Mouse (Mus musculus) neural tube, embryonic 11.5 days (tissue): ENCODE results near the gene Gab3. TPM values are rescaled to one million over a fixed set of nuclear protein-coding genes. Genes with fewer than 3 reads are reported as not detected.
A peak's percentile ranks its signal among the peaks of the same experiment; 100 is the strongest.

Experiments used
- ATAC-seq: fragments of 200-750 bp; cut with Nextera tagmentation; 2 replicates; pipeline ENCODE4 v1.8.0; 2017; ENCODE audit warnings: moderate number of reproducible peaks, mild to moderate bottlenecking, moderate TSS enrichment, moderate library complexity; ENCODE audit not compliant: insufficient read depth, low FRiP score, low TSS enrichment
- DNase-seq: peaks from one replicate; pipeline ENCODE4 v3.0.0-alpha.2; 2015; ENCODE audit warnings: low spot score
- H3K27ac ChIP-seq: fragments of 300-500 bp; sonication (generic); 2 replicates; pipeline ENCODE4 v1.5.1; 2014; ENCODE audit warnings: low read depth, mild to moderate bottlenecking, low read length
- H3K27me3 ChIP-seq: fragments of 300-500 bp; sonication (generic); 2 replicates; pipeline ENCODE4 v1.6.1; 2014; ENCODE audit warnings: mild to moderate bottlenecking, low read length, mixed read lengths; ENCODE audit not compliant: control insufficient read depth, insufficient read depth
- H3K36me3 ChIP-seq: fragments of 300-500 bp; sonication (generic); 2 replicates; pipeline ENCODE4 v1.6.1; 2014; ENCODE audit warnings: mild to moderate bottlenecking, low read length, moderate library complexity, mixed read lengths; ENCODE audit not compliant: control insufficient read depth, insufficient read depth
- H3K4me1 ChIP-seq: fragments of 300-500 bp; sonication (generic); 2 replicates; pipeline ENCODE4 v1.6.1; 2014; ENCODE audit warnings: low read length, mixed read lengths; ENCODE audit not compliant: control insufficient read depth, insufficient read depth
- H3K4me2 ChIP-seq: fragments of 300-500 bp; sonication (generic); 2 replicates; pipeline ENCODE4 v1.6.1; 2014; ENCODE audit warnings: low read depth, mild to moderate bottlenecking, moderate library complexity
- H3K4me3 ChIP-seq: fragments of 300-500 bp; sonication (generic); 2 replicates; pipeline ENCODE4 v1.5.1; 2014; ENCODE audit warnings: low read depth, low read length
- H3K9ac ChIP-seq: fragments of 300-500 bp; sonication (generic); 2 replicates; pipeline ENCODE4 v1.6.1; 2014; ENCODE audit warnings: mild to moderate bottlenecking, low read length
- H3K9me3 ChIP-seq: fragments of 300-500 bp; sonication (generic); 2 replicates; pipeline ENCODE4 v1.6.1; 2016; ENCODE audit warnings: low read length; ENCODE audit not compliant: control insufficient read depth
- WGBS: fragments of 180-500 bp; shearing (Covaris S2); extraction: QIAGEN DNeasy Blood & Tissue Kit; methylation state at CpG from one replicate; pipeline ENCODE4 v1.1.7; 2014; 5-methylcytosine and 5-hydroxymethylcytosine counted together
- polyA plus RNA-seq: library from polyadenylated mRNA; unstranded; fragments of >200 nt; fragmentation: Nextera tagmentation; extraction: Ambion mirVana; gene quantifications from 2 replicates; pipeline ENCODE4 v1.2.1, GENCODE M21; 2014

Gab3 gene
- polyA plus RNA-seq, 1 experiment from 2014 or later, result 1.3 TPM

DNA sequence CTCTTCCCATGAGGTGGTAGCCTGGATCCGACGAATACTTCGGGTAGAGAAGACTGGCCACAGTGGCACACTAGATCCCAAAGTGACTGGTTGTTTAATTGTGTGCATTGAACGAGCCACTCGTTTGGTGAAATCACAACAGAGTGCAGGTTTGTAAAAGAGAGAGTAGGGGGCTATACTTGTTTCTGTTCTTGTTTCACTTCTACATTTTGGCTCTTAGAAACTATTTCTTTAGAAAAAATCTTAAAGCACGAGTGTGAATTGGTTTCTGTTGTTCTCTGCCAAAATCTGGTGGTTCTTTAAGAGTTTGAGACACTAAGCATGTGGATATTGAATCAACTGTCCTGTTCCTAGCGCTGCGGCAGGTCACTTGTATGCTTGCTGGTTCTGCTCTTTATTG is 13.5 kb upstream of the Gab3 start:
- Histone ChIP-seq H3K27ac (no peak overlapping the region), H3K4me1 (no peaks in the 10 kb centered on the region), H3K9me3 (no peaks in the 10 kb centered on the region), H3K27me3 (no peaks in the 10 kb centered on the region), H3K9ac (no peak overlapping the region), H3K4me3 (no peak overlapping the region), H3K4me2 (no peak overlapping the region), H3K36me3 (no peaks in the 10 kb centered on the region)
- DNase-seq, result no peak
- 93% methylated on average over 8 of the region's 8 CpGs for WGBS
- no peak for ATAC-seq

- Histone ChIP-seq H3K4me1 (no peaks in the 10 kb centered on the region), H3K27ac (no peak overlapping the region), H3K9me3 (no peaks in the 10 kb centered on the region), H3K9ac (peak overlapping the region; percentile 50), H3K27me3 (no peaks in the 10 kb centered on the region), H3K36me3 (no peaks in the 10 kb centered on the region), H3K4me3 (peak overlapping the region; percentile 48), H3K4me2 (peak overlapping the region; percentile 51)
- 15% methylated on average over 23 of the region's 23 CpGs for WGBS
- ATAC-seq (0 out of 2 replicates have a peak, but pooled peaks have one; percentile 5), DNase-seq (peak; percentile 11)
Measured at GRCm38 (mm10) chrX:75096163-75096770, 11.0 kb upstream of the Gab3 start.

DNA sequence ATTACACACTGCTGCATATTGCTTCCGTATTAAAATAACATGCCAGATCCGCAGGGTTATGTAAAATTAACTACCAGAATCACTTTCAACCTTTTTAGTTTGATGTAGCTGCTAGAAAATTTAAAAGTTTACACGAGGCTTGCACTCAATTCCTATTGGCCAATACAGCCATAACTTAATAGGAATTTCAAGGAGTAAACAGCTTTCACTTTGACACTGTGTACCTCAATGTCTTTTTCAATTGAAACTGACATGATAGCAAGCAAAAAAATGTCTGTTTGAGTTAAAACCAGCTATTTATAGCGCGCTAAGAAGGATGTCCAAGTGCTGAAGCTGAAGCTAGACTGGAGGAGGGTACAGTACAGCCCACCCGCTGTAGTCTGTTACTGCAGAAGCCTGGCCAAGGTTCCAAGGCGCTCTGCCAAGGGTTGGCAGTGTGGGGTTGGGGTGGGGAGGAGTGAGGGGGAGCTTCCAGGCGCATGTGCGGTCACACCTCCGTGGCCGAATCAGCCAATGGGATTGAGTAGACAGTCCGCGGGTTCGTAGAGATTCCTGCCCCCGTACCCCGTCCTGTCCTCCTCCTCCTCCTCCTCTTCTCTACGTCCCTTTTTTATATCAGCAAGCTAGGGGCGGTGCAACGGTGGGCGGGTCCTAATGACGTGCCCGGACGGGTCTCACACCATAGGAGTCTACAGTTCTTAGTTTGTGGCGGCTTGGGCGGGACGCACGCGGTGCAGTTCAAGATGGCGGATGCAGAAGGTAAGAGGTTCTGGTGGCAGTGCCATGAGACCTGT is 10.3 kb upstream of the Gab3 start, which contains the start of gene Dkc1:
Gene Dkc1, plus strand, starts transcription at position 486 of the 794 bp plus-strand sequence.
- no peaks in the 10 kb centered on the region for H3K9me3 ChIP-seq
- peak within 1 kb of the TSS; percentile 48 for H3K4me3 ChIP-seq
- H3K9ac ChIP-seq, result peak within 1 kb of the TSS; percentile 50
- peak within 1 kb of the TSS; percentile 51 for H3K4me2 ChIP-seq
- ATAC-seq, result peak; percentile 99
- 16% methylated on average over 28 of the region's 29 CpGs for WGBS
- no peak within 1 kb of the TSS for H3K27ac ChIP-seq
- no peaks in the 10 kb centered on the region for H3K27me3 ChIP-seq
- H3K4me1 ChIP-seq, result no peaks in the 10 kb centered on the region
- H3K36me3 ChIP-seq, result no peaks in the 10 kb centered on the region
- DNase-seq, result peak; percentile 89

DNA sequence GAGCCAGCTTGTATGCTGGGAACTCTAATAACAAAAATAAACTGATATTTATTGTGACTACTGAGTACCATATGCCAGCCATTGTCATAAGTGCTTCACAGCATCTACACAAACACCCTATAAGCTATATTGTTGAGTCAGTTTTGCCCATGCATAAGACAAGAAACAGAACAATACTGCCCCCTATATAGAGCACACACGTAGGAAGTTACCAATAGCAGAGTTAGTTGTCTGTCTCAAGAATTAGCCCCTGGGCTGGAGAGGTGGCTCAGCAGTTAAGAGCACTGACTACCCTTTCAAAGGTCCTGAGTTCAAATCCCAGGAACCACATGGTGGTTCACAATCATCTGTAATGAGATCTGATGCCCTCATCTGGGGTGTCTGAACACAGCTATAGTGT is 396 bp upstream of the Gab3 start:
- H3K27me3 ChIP-seq, result no peaks in the 10 kb centered on the region
- no peak overlapping the region for H3K27ac ChIP-seq
- no peak overlapping the region for H3K9ac ChIP-seq
- 23% methylated on average over 1 of the region's 1 CpGs for WGBS
- DNase-seq (no peak), ATAC-seq (no peak)
- H3K4me1 ChIP-seq, result no peaks in the 10 kb centered on the region
- H3K4me2 ChIP-seq, result no peak overlapping the region
- H3K4me3 ChIP-seq, result no peak overlapping the region
- no peaks in the 10 kb centered on the region for H3K9me3 ChIP-seq
- H3K36me3 ChIP-seq, result no peaks in the 10 kb centered on the region

DNA sequence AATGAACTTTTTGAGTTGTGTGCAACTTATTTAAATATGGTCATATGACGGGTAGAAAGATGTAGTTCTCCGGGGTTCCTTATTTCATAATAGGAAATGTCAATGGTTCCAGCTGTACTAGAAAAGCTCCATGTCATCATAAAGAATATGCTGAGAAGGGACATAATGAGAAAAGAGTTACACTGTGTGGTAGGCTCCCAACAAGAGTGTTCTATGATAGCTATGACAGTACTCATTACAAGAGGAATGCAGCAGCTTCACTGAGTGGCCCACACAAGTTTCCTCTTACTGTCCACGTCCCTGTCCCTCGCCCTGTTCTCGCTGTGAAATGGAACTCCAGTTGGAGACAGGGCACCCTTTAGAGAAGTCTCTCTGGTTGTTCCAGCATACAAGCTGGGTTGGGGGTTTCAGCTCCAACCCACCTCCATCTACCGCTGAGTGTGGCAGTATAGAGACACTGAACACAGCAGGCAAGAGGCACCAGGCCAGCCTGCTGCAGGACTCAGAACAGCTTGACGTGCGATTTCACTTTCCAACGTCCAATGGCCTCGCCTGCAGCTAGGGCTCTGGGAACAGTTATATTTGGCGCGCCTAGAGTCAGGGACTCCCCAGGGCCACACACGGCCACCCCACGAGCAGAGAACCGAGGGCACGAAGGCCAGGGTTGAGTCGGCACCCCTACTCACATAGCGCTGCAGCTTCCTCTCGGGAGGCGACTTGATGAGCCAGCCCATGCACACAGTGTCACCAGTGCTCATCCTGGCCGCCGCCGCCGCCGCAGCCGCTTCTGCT is 1.1 kb downstream of the Gab3 start:
- 27% methylated on average over 23 of the region's 26 CpGs for WGBS
- peak overlapping the region; percentile 52; the same call in 1 of the 2 replicates for H3K9ac ChIP-seq
- H3K9me3 ChIP-seq, result no peaks in the 10 kb centered on the region
- peak overlapping the region; percentile 49 for H3K4me2 ChIP-seq
- no peaks in the 10 kb centered on the region for H3K36me3 ChIP-seq
- no peak overlapping the region for H3K27ac ChIP-seq
- H3K27me3 ChIP-seq, result no peaks in the 10 kb centered on the region
- DNase-seq (peak; percentile 33), ATAC-seq (peak; percentile 48; the same call in 1 of the 2 replicates)
- H3K4me1 ChIP-seq, result no peaks in the 10 kb centered on the region
- H3K4me3 ChIP-seq, result peak overlapping the region; percentile 44

GRCm38 (mm10) chrX:75082351-75082750 is 2.9 kb downstream of the Gab3 start:
- WGBS, result 75% methylated on average over 2 of the region's 2 CpGs

GRCm38 (mm10) chrX:75056120-75056775 is 29.0 kb downstream of the Gab3 start:
- Histone ChIP-seq H3K36me3 (no peaks in the 10 kb centered on the region), H3K4me3 (no peak overlapping the region), H3K9ac (no peak overlapping the region), H3K4me2 (no peak overlapping the region), H3K27ac (no peak overlapping the region), H3K9me3 (no peaks in the 10 kb centered on the region), H3K27me3 (no peaks in the 10 kb centered on the region), H3K4me1 (no peaks in the 10 kb centered on the region)
- ATAC-seq (no peak), DNase-seq (no peak)
- WGBS, result 95% methylated on average over 2 of the region's 2 CpGs

More at GRCm38 (mm10) chrX:75082351-75082750, 2.9 kb downstream of the Gab3 start:
- Histone ChIP-seq H3K9ac (no peak overlapping the region), H3K36me3 (no peaks in the 10 kb centered on the region), H3K27ac (no peak overlapping the region), H3K4me3 (no peak overlapping the region), H3K9me3 (no peaks in the 10 kb centered on the region), H3K4me2 (no peak overlapping the region), H3K4me1 (no peaks in the 10 kb centered on the region), H3K27me3 (no peaks in the 10 kb centered on the region)
- ATAC-seq (no peak), DNase-seq (no peak)

- H3K4me3 ChIP-seq, result no peak overlapping the region
- no peaks in the 10 kb centered on the region for H3K36me3 ChIP-seq
- H3K27me3 ChIP-seq, result no peaks in the 10 kb centered on the region
- no peak for DNase-seq
- H3K27ac ChIP-seq, result no peak overlapping the region
- ATAC-seq, result no peak
- no peaks in the 10 kb centered on the region for H3K4me1 ChIP-seq
- 80% methylated on average over 3 of the region's 3 CpGs for WGBS
- H3K4me2 ChIP-seq, result no peak overlapping the region
- no peak overlapping the region for H3K9ac ChIP-seq
- no peaks in the 10 kb centered on the region for H3K9me3 ChIP-seq
Measured at GRCm38 (mm10) chrX:75046921-75047635, 38.2 kb downstream of the Gab3 start.
